Mouse (Mus musculus) liver, adult 2 months (tissue): ENCODE results near the gene Gm525.

Experiments
- CTCF ChIP-seq: fragments of 200-500 bp; IDR thresholded peaks from 2 replicates; pipeline ENCODE4 v1.5.1; 2011; ENCODE audit warnings: low read depth, low read length, control low read depth
- POLR2A ChIP-seq: fragments of 200-500 bp; IDR thresholded peaks from 2 replicates; pipeline ENCODE4 v1.6.1; 2011; ENCODE audit warnings: low read length, control low read depth; ENCODE audit not compliant: insufficient read depth; ENCODE audit errors: extremely low read depth

DNA sequence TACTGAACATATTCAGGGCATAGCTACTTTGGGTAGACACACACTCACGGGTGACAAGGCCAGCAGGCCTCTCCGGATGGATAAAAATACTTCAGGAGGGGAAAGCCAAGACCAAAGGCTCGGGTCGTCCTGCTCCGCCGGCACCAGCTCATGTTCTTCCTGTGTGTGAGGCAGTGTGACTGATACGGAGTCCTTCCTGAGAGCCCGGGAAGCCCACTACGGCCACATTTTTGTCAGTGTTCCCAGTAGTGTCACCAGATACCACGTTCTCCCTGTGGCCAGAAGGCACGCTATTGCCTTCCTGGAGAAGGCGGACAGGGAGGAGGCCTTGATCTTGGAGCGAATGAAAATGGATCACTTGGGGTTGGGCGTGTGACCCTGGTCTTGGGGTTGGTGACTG, 29.5 kb downstream of the Gm525 start:
- TF ChIP-seq POLR2A (no peak), CTCF (no peak)
